Mouse (Mus musculus): Measurements from ENCODE around the gene Ppargc1a. TPM values are rescaled to one million over a fixed set of nuclear protein-coding genes. Genes with fewer than 3 reads are reported as not detected.

Gene Ppargc1a
- polyA plus RNA-seq (2012; rRNA removed) = 1.4 and 8.3 TPM in 2 replicates

DNA sequence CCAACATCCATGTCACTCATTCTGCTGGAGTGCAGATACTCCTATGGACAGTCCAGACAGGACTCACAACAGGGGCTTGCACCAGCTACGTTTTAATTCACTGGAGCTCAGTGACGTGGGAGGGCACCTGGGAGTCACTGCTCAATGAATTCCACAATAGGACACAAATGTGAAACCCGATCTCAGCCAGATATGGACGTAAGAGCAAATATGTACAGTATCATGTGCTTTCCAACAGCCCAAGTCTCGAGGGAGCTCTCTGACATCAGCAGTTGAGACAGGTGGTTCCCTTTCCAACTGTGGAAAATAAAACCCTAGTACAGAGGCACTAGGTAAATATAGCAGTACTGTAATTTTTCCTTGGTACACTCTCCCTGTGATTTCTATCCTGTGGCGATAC lies at the start of gene Ppargc1a:
Gene Ppargc1a, minus strand, starts transcription at position 68 of the 400 bp plus-strand sequence.
- DNase-seq (ENCODE audit: low read depth, low spot score) = no peak
- 23% methylated on average over 6 of the region's 6 CpGs for WGBS

DNA sequence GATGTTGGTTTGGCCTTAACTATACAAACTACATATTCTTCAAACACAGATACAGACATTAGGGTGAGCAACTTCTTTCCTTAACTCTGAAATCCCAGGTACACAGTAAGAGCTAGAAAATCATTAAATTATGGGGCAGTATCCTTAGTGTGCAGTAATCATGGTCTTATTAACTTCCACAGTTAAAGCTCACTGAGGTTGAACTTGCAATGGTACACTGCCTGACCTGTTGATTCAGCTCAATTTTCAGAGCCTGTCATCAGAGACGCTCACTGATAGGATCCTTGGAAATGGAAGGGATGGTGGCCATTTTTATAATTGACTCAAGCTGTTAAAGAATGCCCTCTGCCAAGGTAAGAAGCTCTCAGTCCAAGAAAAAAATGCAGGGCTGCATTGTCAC lies 49.4 kb upstream of the Ppargc1a start:
- 98% methylated on average over 1 of the region's 1 CpGs for WGBS
- no peak for DNase-seq (ENCODE audit: low read depth, low spot score)

DNA sequence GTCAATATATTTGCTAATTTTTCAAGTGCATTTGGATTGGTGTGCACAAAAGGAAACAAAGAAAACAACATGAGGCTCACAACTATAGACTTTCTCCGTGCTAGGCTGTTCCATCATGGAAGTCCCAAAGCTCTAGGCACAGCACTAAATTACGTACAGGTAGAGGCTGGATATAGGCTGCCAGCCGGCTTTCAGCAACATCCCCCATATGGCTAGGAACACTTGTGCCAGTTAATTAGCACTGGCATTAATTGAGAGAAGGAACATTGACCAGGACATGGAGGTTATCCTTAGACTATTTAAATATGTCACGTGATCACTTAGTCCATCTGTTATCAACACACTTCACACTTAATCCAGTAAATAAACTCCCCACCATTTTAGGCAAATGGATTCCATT lies 44.5 kb upstream of the Ppargc1a start:
- WGBS = 96% methylated on average over 4 of the region's 4 CpGs

DNA sequence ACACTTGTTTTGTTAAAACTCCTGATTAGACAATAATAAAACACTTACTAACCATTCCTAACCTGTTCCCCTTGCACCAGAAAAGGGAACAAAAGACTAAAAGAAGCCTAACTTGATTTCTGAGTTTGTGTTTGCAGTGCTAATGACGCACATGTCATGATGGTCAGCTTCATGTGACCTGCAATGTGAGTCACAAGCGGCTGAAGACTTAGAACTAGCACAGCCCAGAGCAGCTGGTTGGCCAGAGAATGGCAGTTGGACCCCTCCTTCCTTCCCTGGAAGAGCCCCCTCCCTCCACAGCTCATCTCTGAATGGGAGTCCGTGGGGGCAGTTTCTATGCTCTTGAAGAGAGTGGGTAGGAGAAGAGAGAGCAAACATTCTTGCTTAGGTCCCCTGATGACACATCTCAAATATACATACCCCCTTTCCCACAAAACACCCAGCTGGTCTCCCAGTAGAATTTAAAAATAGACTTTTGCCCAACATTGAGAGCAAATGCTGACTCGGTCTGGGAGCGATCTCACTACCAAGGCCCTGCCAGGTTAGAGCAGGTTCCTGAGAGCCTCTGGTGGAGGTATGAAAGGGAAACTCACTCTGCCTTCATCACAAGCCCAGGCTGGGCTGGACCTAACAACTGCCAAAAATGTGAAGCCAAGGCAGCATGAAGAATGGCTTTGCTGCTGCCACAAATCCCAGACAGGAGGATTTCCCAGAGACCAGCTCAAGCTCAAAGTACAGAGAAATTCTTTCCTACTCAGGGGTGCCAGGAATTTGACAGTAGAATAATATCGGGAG lies 40.4 kb upstream of the Ppargc1a start:
- 71% methylated on average over 6 of the region's 6 CpGs for WGBS

More for the DNA sequence above, 44.5 kb upstream of the Ppargc1a start:
- DNase-seq (ENCODE audit: low read depth, low spot score) = no peak

DNA sequence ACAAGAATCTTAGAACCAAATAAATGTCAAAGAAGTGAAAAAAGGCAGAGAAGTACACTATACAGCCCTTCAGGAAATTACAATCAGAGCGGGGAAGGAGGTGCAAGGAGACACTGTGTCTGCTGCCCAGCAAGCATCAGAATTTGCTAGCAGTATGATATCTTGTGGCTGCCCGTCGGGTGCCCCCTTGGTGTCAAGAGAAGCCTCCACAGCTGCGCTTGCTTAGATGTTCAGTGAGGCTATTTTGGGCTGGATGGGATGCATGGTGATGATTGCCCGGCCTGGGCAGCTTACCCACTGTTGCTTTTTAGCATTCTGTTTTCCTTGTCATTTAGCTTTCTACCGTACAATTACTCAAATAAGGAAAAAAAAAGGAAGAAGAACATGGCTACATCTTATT lies 32.0 kb upstream of the Ppargc1a start:
- 81% methylated on average over 6 of the region's 6 CpGs for WGBS
- DNase-seq (ENCODE audit: low read depth, low spot score) = no peak

More for the DNA sequence above, 40.4 kb upstream of the Ppargc1a start:
- DNase-seq (ENCODE audit: low read depth, low spot score) = no peak

DNA sequence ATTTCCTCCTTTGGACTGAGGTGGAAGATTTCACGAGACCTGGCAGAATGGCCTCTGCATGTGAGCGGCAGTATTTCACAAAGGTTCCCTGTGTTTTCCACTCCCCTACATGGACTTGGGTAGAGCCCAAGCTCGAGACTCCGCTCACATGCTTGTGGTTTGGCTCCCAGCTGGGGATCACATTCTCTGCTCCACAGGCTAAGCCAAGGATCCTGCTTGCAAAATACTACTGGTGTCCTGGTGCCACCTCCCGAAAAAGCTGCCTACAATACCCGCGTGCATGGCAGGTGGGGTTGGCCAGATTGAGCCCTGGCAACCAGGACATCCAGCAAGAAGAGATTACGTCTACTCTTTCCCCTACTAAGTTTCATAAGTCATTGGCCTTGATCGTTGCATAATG lies 28.1 kb upstream of the Ppargc1a start:
- no peak for DNase-seq (ENCODE audit: low read depth, low spot score)
- WGBS = 74% methylated on average over 9 of the region's 9 CpGs

DNA sequence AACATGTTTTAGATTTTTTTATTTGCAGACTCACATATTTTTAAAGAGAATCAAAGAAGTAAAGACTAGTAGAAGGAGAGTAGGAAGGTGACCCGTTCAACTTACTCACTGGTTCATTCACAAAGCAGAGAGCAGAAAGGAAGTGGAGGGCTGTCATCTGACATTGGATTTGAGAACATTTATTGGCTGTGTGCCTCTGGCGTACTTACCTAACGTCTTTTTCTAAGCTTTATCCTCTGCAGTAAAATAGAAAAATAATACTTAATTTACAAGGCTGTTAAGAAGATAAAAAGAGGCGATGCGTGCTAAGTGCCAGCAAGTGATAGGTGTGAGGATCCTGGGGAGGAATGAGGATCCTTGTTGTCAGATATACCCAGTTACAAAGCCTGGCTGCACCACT lies 24.7 kb upstream of the Ppargc1a start:
- 58% methylated on average over 5 of the region's 5 CpGs for WGBS
- no peak for DNase-seq (ENCODE audit: low read depth, low spot score)

DNA sequence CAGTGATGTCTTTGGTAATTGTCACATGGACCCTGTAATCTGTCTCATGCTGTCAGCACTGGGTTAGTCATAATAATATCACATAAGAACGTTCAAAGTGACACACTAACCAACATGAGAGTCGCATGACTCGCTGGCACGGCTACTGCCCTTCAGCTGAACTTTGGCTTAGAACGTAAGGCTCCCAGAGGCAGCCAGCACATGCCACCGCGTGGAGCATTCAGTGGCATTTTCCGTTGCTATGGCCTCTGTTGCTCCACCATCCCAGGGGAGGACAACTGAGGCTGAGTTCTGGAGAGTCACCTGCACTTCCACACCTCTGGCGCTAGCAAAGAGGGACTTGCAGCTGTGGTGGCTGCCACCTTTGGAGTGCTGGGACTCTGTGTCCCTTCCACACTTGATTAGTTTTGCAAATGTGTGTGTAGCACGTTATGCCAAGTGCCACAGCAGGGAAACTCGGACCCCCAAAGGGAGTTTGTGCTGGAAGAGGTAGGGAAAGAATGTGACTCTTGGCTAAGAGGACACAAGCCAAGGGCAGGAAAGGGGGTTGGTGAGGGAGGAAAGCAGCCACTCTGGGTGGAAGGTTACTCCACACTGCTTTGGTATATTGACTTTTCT lies 24.1 kb upstream of the Ppargc1a start:
- WGBS = 28% methylated on average over 11 of the region's 11 CpGs
- no peak for DNase-seq (ENCODE audit: low read depth, low spot score)

DNA sequence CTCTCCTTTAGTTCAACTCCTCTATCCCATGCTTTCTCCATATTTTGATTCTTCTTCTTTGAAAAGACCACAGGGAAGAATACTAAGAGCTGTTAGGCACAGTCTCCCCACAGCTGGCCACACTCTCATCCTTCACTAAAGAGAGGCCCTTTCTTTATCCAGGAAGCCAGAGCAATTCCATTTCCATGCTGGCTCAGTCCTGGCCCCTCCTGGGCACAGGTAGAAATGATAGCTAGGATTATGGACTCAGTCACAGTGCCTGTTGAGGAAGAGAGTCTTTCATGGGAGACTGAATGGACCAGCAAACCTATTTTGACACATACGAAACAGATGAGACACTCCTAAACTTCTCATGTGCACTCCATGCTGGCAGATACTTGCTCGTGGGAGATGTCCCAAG lies 18.7 kb upstream of the Ppargc1a start:
- DNase-seq (ENCODE audit: low read depth, low spot score) = no peak
- WGBS = 85% methylated on average over 2 of the region's 2 CpGs

DNA sequence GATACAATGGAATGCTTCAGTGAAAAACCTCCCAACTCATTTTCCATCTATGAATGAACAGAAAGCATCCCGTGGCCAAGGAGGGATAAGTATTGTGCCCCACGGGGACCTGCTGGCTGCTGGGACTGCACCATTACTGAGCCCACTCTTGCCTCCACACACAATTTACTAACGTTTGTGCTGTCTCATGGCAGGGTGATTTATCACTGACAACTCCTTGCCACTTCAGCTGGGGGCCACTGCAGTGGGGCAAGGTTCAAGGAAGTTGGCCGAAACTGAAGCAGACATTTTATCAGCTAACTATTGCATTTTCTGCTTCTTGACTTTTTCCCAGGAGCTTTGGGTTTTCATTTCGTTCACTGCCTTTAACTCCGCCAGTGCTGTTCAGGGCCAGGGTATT lies 17.5 kb upstream of the Ppargc1a start:
- 42% methylated on average over 6 of the region's 6 CpGs for WGBS

DNA sequence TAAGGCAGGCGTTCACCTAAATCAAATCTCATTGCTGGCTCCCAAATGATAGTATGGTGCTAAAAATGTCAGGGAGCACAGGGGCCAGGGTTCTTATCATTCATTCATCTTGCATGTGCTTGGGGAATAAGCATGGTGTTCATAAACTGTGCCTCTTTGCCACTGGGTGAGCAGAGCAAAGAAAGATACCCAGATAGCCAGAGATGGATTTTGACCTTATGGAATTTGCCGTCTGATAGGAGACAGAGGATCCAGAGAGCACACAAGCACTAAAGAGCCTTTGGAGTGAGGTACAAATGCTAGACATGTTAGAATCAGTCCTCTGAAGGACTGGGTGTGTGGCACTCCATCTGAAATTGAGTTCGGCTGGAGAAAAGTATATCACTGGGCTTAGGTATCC lies 16.7 kb upstream of the Ppargc1a start:
- no peak for DNase-seq (ENCODE audit: low read depth, low spot score)
- WGBS = 84% methylated on average over 3 of the region's 3 CpGs

More for the DNA sequence above, 17.5 kb upstream of the Ppargc1a start:
- DNase-seq (ENCODE audit: low read depth, low spot score) = no peak

DNA sequence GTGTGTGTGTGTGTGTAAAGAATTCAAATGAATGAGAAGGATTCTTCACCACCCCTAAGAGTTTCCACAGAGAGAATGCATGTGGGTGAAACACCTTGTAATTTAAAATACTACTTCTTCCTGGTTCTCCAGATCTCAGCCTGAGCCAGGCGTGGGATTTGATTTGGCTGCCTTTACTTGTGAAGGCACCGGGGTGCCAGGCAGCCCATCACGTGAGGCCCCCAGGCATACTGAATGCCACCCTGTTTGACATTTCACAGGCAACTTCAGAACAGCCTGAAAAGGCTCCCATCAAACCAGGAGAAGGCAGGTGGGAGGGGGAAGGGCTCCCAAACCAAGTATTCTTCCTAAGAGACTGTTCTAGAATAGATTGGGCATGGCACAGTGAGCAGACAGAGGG lies 16.1 kb upstream of the Ppargc1a start:
- no peak for DNase-seq (ENCODE audit: low read depth, low spot score)

DNA sequence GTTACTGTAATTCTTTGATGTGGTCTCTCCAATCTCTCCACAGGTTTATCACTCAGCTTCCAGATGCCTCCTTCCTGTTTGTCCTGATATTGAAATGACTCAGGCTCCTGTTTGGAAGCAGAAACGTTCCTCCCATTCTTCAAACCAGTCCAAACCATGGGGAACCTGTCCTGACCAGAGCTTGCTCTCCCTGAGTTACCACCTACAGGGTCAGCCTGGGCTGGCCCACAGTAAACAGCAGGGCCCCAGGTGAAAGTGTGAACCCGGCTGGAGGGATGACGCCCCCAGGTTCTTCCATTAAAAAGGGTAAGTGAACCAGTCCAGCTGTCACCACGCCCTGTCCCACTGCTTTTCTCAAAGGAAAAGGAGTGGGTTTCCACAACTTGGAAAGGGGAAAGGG lies 15.5 kb upstream of the Ppargc1a start:
- no peak for DNase-seq (ENCODE audit: low read depth, low spot score)
- WGBS = 40% methylated on average over 4 of the region's 4 CpGs

More for the DNA sequence above, 16.1 kb upstream of the Ppargc1a start:
- 43% methylated on average over 3 of the region's 3 CpGs for WGBS

DNA sequence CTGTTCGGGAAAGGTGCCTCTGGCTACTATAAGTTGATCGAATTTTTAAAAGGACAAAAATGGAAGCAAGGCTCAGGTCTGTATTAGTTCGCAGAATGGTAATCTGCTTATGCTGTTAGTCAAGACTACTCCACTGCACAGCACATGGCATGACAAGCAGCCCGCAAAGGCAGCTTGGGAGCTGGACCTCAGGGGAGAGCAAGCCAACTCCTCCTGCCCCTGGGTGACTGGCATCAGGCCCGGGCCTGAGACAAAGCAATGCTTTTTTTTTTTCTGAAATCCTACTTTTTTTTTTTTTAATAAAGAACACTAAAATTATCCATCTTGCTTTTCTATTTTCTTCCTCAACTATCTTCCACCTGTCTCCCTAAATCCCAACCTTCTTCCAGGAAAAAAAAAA lies 15.1 kb upstream of the Ppargc1a start:
- whole genome bisulfite sequencing = 76% methylated on average over 5 of the region's 5 CpGs
- DNase-seq (ENCODE audit: low read depth, low spot score) = no peak

DNA sequence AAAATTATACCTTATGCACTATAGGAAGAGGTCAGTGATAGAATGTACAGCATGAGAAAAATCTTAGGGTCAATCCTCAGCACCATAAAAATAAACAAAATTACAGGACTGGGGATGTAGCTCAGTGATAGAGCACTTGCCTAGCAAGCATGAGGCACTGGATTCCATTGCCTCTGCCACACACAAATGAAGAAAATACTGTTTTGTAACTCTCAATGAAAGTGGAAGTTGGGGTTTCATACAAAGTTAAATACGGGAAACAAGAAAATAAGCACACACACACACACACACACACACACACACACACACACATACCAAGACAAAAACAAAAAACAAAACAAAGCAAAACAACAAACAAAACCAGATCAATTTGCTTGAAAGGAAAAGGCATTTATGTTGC lies 10.1 kb upstream of the Ppargc1a start:
- no peak for DNase-seq (ENCODE audit: low read depth, low spot score)
- 89% methylated on average over 1 of the region's 1 CpGs for WGBS

DNA sequence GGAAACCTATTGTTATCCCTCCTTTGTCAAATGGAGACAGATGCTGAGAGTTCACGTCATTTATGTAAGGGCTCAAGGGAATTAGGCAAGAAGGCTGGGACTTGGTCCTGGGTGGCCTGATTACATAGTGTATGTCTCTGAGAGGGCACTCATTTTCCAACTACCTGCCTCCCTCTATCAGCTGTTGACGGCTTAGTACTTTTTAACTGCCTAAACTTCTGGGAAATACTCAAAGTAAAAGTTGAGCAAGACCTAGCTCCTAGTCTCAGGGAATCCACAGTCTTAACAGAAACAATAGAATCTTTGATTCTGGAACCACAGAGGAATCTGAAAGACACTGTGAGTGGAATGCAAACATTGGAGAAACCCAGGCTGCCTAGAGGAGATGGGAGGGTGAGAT lies 6.2 kb upstream of the Ppargc1a start:
- WGBS = 50% methylated on average over 2 of the region's 2 CpGs
- DNase-seq (ENCODE audit: low read depth, low spot score) = no peak

DNA sequence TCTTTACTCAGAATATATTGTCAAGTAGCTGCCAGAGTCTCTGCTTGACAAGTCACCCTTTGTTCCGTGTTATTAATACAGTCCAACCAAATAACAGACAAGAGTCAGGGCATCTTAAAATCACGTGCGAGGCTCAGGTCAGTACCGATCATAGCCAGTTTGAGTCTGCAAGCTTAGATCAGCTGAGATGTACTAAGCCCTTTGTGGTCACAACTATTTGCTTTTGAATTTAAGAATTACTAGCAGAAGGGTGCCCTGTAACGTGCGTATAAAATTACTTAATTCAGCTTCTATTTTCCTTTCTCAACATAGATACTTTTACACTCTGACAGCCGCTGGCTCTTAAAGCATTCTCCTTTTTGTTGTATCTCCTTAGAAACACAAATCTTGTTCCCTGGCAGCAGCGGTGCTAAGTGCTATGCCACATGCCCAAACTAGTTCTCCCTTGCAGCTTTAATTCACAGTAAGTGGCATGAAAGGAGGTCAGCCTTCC lies 718 bp upstream of the Ppargc1a start:
- 76% methylated on average over 8 of the region's 8 CpGs for WGBS
- DNase-seq (ENCODE audit: low read depth, low spot score) = no peak

DNA sequence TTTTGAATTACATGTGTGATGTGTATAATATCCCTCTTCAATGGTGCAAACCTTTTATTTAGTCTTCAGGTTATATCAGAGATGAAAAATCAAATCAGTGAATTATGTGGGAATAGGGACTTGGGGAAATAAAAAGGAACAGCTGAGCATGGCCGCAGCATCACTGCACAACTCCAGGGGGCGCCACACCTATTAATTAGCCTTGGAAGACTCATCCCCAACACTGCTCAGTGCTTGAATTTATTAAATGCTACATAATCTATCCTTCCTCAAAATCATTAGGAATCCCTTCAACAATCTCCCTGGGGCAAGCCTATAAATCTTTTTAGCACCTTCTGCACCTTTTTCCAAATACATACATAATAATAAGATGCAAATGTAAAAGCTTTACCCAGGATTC lies 1.9 kb downstream of the Ppargc1a start:
- no peak for DNase-seq (ENCODE audit: low read depth, low spot score)
- 67% methylated on average over 2 of the region's 2 CpGs for WGBS

DNA sequence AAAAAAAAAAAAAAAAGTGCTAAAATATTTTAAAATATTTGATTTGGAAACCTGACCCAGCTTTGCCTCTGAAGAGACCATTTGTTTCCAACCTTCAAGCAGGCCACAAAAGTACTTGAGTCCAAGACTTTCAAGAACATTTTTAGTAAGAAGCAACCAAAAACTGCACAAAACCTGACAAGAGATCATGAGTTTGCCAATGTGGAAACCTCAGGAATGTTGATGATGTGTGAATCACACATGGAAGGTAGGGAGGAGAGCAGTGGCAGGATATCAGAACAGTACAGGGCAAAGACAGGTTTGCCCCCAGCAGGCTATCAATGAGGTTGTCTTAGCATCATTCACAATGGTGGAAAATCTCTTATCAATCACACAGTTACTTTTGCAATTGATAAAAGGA lies 2.5 kb downstream of the Ppargc1a start:
- no peak for DNase-seq (ENCODE audit: low read depth, low spot score)

DNA sequence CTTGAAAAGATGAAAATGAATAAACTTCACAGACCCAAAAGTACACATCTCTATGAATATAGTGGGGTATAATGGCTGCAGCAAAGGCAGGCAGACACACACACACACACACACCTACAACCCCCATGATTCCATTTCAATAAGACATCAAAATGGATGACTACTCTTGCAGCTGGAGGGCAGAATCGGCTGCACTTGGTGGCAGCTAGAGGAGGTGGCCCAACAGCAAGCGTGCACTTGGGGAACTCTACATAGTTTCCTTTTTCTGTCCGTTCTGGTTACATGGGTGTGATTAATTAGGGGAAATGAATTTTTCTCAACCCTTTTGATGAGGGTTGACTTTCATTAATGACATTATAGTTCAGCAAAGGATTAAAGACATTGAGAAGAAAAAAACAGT lies 4.0 kb downstream of the Ppargc1a start:
- WGBS = 87% methylated on average over 3 of the region's 3 CpGs
- no peak for DNase-seq (ENCODE audit: low read depth, low spot score)

DNA sequence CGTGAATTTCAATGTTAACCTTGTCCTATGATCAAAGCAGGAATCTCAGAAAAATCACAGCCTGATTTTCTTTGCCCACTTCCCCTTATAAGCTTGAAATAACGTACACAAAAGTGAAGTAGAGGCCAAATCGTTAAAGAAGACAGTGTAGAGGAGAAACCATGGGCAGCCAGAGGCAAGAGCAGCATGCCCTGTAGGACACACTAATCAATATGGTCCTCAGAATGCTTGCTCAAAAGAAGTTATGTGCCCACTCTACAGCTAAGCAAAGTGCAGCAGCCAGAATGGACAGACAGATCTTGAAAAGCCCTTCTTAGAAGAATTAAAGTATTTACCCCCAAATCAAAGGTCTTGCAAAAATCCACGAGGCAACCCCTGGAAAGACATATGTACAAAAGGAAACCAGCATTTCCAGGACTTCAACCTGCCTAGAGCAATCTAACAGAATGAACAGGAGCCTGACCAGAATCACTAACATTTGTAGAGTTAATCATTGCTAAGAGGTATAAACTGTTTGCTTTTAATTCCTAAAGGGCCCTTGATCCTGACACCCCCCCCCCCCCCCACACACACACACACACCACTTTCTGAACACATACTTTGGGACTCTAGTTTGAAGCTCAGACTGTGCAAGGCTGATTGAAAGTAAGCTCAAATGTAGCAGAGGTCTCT lies 9.8 kb downstream of the Ppargc1a start:
- DNase-seq (ENCODE audit: low read depth, low spot score) = no peak
- WGBS = 44% methylated on average over 4 of the region's 4 CpGs

Data from large intestine, adult 2 months (tissue).